Mouse (Mus musculus) megakaryocyte, adult 5-6 weeks (primary cell): ENCODE measurements around the gene Sema4g. TPM values are rescaled to one million over a fixed set of nuclear protein-coding genes. Genes with fewer than 3 reads are reported as not detected.
A peak's percentile ranks its signal among the peaks of the same experiment; 100 is the strongest.

Source experiments
- ATAC-seq: 2 replicates; pipeline ENCODE4 v1.8.0; 2016; ENCODE audit warnings: mild to moderate bottlenecking, inconsistent platforms; ENCODE audit not compliant: poor library complexity, severe bottlenecking
- total RNA-seq, 2 experiments: library from RNA; stranded (forward) in 1 of 2; stranded (reverse) in 1 of 2; fragments of 153-499, 151-499 nt in 1 of 2; fragments of 221-1000, 200-1000 nt in 1 of 2; gene quantifications; 2 replicates each; pipeline versions ENCODE4 v1.2.3 to v1.2.4; 2015 to 2017

Gene Sema4g
- total RNA-seq, 2 experiments from 2014 or later, result not detected

GRCm38 (mm10) chr19:45047935-45048643 is 59.2 kb downstream of the Sema4g start:
- ATAC-seq, result peak; percentile 69

- ATAC-seq, result no peak
These were observed 59.9 kb downstream of the Sema4g start for GRCm38 (mm10) chr19:45048644-45049365.

- ATAC-seq, result no peak
These were observed 60.6 kb downstream of the Sema4g start for GRCm38 (mm10) chr19:45049523-45049922.

Other genes with a start within 250 kb of the Sema4g start
- gene Pax2, start 233.1 kb upstream of the Sema4g start, total RNA-seq (2015), result not detected in 2 replicates
- gene Pax2, start 233.1 kb upstream of the Sema4g start, total RNA-seq (2017), result not detected in 2 replicates
- 27.8 and 30.1 TPM in 2 replicates for gene Slf2, start 58.0 kb upstream of the Sema4g start, total RNA-seq (2015)
- gene Slf2, start 58.0 kb upstream of the Sema4g start, total RNA-seq (2017), result 36.3 and 43.2 TPM in 2 replicates
- gene Twnk, start 16.6 kb downstream of the Sema4g start, total RNA-seq (2015), result 6.2 and 6.3 TPM in 2 replicates
- gene Twnk, start 16.6 kb downstream of the Sema4g start, total RNA-seq (2017), result 6.5 and 6.8 TPM in 2 replicates
- 35.9 and 47.9 TPM in 2 replicates for gene Mrpl43, start 17.3 kb downstream of the Sema4g start, total RNA-seq (2015)
- 25.3 and 29.3 TPM in 2 replicates for gene Mrpl43, start 17.3 kb downstream of the Sema4g start, total RNA-seq (2017)
- gene Lzts2, start 25.3 kb downstream of the Sema4g start, total RNA-seq (2015), result 0.32 and 0.36 TPM in 2 replicates
- gene Lzts2, start 25.3 kb downstream of the Sema4g start, total RNA-seq (2017), result 0.37 and 0.51 TPM in 2 replicates
- not detected in 2 replicates for gene Pdzd7, start 56.6 kb downstream of the Sema4g start, total RNA-seq (2015)
- gene Pdzd7, start 56.6 kb downstream of the Sema4g start, total RNA-seq (2017), result not detected in 2 replicates
- 36.9 and 40.7 TPM in 2 replicates for gene Sfxn3, start 58.4 kb downstream of the Sema4g start, total RNA-seq (2015)
- gene Sfxn3, start 58.4 kb downstream of the Sema4g start, total RNA-seq (2017), result 9.4 and 10.0 TPM in 2 replicates
- 0.23 TPM in 1 of 2 replicates, not detected in the other for gene Kazald1, start 86.1 kb downstream of the Sema4g start, total RNA-seq (2015)
- gene Kazald1, start 86.1 kb downstream of the Sema4g start, total RNA-seq (2017), result 0.41 TPM in 1 of 2 replicates, not detected in the other
- gene Tlx1, start 161.6 kb downstream of the Sema4g start, total RNA-seq (2015), result not detected in 2 replicates
- not detected in 2 replicates for gene Tlx1, start 161.6 kb downstream of the Sema4g start, total RNA-seq (2017)
- not detected in 2 replicates for gene Lbx1, start 246.7 kb downstream of the Sema4g start, total RNA-seq (2015)
- not detected in 2 replicates for gene Lbx1, start 246.7 kb downstream of the Sema4g start, total RNA-seq (2017)